Mouse (Mus musculus) lung, embryonic 14.5 days (tissue): ENCODE measurements at regions not wholly inside any gene's neighbourhood (a gene's known extent, or its start where the extent isn't known, plus 50 kb on each side); places are given as distances from the start of the nearest gene placed in this dataset.

Source experiments
- ATAC-seq: fragments of 200-750 bp; cut with Nextera tagmentation; 2 replicates; pipeline ENCODE4 v1.8.0; 2017; ENCODE audit warnings: mild to moderate bottlenecking, moderate TSS enrichment, moderate library complexity; ENCODE audit not compliant: insufficient read depth
- DNase-seq: peaks from one replicate; pipeline ENCODE4 v3.0.0-alpha.2; 2015
- H3K27ac ChIP-seq: fragments of 300-500 bp; sonication (generic); 2 replicates; pipeline ENCODE4 v1.5.1; 2014; ENCODE audit warnings: low read depth, mild to moderate bottlenecking, moderate library complexity
- H3K27me3 ChIP-seq: fragments of 300-500 bp; sonication (generic); 2 replicates; pipeline ENCODE4 v1.6.1; 2014; ENCODE audit warnings: low read length, control low read depth; ENCODE audit not compliant: insufficient read depth
- H3K36me3 ChIP-seq: fragments of 300-500 bp; sonication (generic); 2 replicates; pipeline ENCODE4 v1.6.1; 2014; ENCODE audit warnings: control low read depth; ENCODE audit not compliant: insufficient read depth
- H3K4me1 ChIP-seq: fragments of 300-500 bp; sonication (generic); 2 replicates; pipeline ENCODE4 v1.6.1; 2014; ENCODE audit warnings: antibody characterized with exemption, control low read depth; ENCODE audit not compliant: insufficient read depth
- H3K4me2 ChIP-seq: fragments of 300-500 bp; sonication (generic); 2 replicates; pipeline ENCODE4 v1.6.1; 2014; ENCODE audit warnings: mild to moderate bottlenecking
- H3K4me3 ChIP-seq: fragments of 300-500 bp; sonication (generic); 2 replicates; pipeline ENCODE4 v1.5.1; 2014; ENCODE audit warnings: low read depth, low read length
- H3K9ac ChIP-seq: fragments of 300-500 bp; sonication (generic); 2 replicates; pipeline ENCODE4 v1.6.1; 2014
- H3K9me3 ChIP-seq: fragments of 300-500 bp; sonication (generic); 2 replicates; pipeline ENCODE4 v1.6.1; 2016; ENCODE audit warnings: low read depth, low read length, control low read depth
- CTCF ChIP-seq: IDR thresholded peaks from 2 replicates; pipeline ENCODE4 v1.5.1; 2016; ENCODE audit warnings: antibody characterized with exemption, low read depth
- WGBS: fragments of 180-500 bp; shearing (Covaris S2); extraction: QIAGEN DNeasy Blood & Tissue Kit; methylation state at CpG from one replicate; pipeline ENCODE4 v1.1.7; 2014; 5-methylcytosine and 5-hydroxymethylcytosine counted together

DNA sequence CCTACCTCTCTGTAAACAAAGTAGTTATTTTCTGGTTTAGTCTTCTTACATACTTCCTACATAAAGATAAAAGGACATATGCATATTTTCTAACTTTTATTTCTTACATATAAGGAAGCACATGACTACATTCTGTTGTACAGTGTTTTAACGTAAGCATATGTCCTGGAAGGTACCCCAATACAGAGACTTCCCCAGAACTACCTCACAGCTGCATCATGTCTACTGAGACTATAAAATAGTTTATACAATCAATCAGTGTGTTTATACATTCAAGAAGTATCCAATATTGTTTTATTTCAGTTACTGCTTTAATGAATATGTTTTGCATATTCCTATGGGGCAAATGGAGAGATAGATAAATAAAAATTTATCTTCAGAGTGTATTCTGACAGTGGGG, 133.4 kb downstream of the Samd5 start:
- Histone ChIP-seq H3K9me3 (no peaks in the 10 kb centered on the region), H3K36me3 (no peaks in the 10 kb centered on the region), H3K27me3 (no peaks in the 10 kb centered on the region), H3K4me3 (no peak overlapping the region), H3K27ac (peak overlapping the region; percentile 37; the same call in 1 of the 2 replicates), H3K4me2 (no peak overlapping the region), H3K9ac (no peak overlapping the region), H3K4me1 (peaks cover 17% of the 10 kb centered on the region; the same call in 1 of the 2 replicates)
- no peak for TF ChIP-seq CTCF
- ATAC-seq = peak; percentile 56; the same call in 1 of the 2 replicates
- WGBS = 30% methylated on average over 1 of the region's 1 CpGs
- peak; percentile 51 for DNase-seq

DNA sequence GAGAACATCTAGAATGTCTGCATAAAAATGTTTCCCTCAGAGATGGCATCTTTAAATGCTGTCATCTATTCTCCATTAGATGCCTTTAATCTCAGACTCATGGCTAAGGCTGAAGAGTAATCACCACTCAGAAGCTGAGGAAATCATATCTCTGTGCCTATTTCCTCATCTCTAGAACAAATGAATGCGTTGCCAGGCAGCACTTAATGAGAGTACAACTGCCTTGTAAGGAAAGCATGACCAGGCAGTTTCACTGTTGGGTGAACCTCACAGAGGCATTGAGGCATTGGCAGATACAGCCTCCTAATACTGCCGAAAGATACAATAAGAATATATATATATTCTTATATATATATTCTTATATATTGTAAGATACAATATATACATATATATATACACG, 137.3 kb downstream of the Samd5 start:
- Histone ChIP-seq H3K4me2 (no peak overlapping the region), H3K9me3 (no peaks in the 10 kb centered on the region), H3K4me3 (no peak overlapping the region), H3K4me1 (0 out of 2 replicates have a peak, but pooled peaks cover 5% of the 10 kb centered on the region), H3K36me3 (no peaks in the 10 kb centered on the region), H3K9ac (no peak overlapping the region), H3K27me3 (no peaks in the 10 kb centered on the region), H3K27ac (no peak overlapping the region)
- ATAC-seq (no peak), DNase-seq (no peak)
- 77% methylated on average over 3 of the region's 3 CpGs for WGBS
- no peak for TF ChIP-seq CTCF

- H3K9me3 ChIP-seq = no peaks in the 10 kb centered on the region
- no peaks in the 10 kb centered on the region for H3K36me3 ChIP-seq
- H3K4me3 ChIP-seq = no peak overlapping the region
- WGBS = 59% methylated on average over 8 of the region's 8 CpGs
- H3K27ac ChIP-seq = no peak overlapping the region
- no peak overlapping the region for H3K9ac ChIP-seq
- no peak for TF ChIP-seq CTCF
- DNase-seq (no peak), ATAC-seq (no peak)
- no peak overlapping the region for H3K4me2 ChIP-seq
- H3K27me3 ChIP-seq = no peaks in the 10 kb centered on the region
- no peaks in the 10 kb centered on the region for H3K4me1 ChIP-seq
These were observed 140.5 kb downstream of the Samd5 start for GRCm38 (mm10) chr10:9534552-9534951.

GRCm38 (mm10) chr10:9533283-9533682, 141.7 kb downstream of the Samd5 start:
- WGBS = 60% methylated on average over 2 of the region's 2 CpGs
- ATAC-seq = no peak
- Histone ChIP-seq H3K27ac (no peak overlapping the region), H3K27me3 (no peaks in the 10 kb centered on the region), H3K9me3 (no peaks in the 10 kb centered on the region), H3K36me3 (no peaks in the 10 kb centered on the region), H3K4me2 (no peak overlapping the region), H3K4me3 (no peak overlapping the region), H3K9ac (no peak overlapping the region), H3K4me1 (0 out of 2 replicates have a peak, but pooled peaks cover 2% of the 10 kb centered on the region)
- DNase-seq = no peak
- no peak for TF ChIP-seq CTCF

DNA sequence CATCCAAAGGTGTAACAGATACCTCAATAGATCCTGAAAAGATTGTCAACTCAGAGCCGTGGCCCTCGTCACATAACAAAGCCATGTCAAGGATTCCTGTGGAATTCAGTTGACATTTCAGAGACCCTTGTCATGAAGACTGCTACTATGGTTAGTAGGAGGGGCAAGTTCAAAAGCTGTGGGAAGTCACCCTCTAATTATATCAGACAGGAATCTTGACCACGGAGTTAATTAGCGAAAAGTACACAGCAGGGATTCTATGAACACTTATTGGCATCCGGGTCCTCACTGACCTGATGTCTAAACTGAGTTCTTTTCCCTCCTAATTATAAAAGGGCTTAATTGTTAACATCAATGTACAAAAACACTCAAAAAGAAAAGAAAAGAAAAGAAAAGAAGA, 143.1 kb downstream of the Samd5 start:
- H3K9me3 ChIP-seq = no peaks in the 10 kb centered on the region
- H3K27ac ChIP-seq = no peak overlapping the region
- no peak for TF ChIP-seq CTCF
- no peak for ATAC-seq
- 72% methylated on average over 5 of the region's 5 CpGs for WGBS
- H3K27me3 ChIP-seq = no peaks in the 10 kb centered on the region
- H3K4me1 ChIP-seq = 0 out of 2 replicates have a peak, but pooled peaks cover 2% of the 10 kb centered on the region
- H3K4me3 ChIP-seq = no peak overlapping the region
- DNase-seq = no peak
- no peak overlapping the region for H3K9ac ChIP-seq
- H3K36me3 ChIP-seq = no peaks in the 10 kb centered on the region
- no peak overlapping the region for H3K4me2 ChIP-seq

DNA sequence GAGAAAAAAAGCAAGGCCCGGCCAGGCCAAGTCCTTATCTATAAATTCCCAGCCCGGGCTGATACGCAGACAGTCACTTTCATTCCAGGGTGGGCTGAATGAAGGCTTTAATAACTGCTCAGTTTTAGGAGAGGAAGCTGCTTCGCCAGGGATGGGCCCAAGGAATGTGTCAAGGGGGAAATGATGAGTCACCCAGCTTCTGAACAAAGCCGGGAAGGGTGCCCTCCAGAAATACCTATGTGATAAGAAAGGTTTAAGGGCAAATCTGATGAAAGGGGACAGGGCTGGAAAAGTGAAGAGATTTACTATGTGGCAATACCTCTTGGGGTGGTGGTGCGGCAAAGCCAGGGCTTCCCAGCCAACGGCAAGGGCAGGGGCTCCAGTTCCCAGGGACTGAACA, 145.6 kb downstream of the Samd5 start:
- H3K4me2 ChIP-seq = no peak overlapping the region
- DNase-seq (peak; percentile 54), ATAC-seq (peak; percentile 38; the same call in 1 of the 2 replicates)
- no peaks in the 10 kb centered on the region for H3K27me3 ChIP-seq
- no peak for TF ChIP-seq CTCF
- H3K9me3 ChIP-seq = no peaks in the 10 kb centered on the region
- no peaks in the 10 kb centered on the region for H3K36me3 ChIP-seq
- no peak overlapping the region for H3K4me3 ChIP-seq
- H3K4me1 ChIP-seq = 0 out of 2 replicates have a peak, but pooled peaks cover 2% of the 10 kb centered on the region
- no peak overlapping the region; the same call in 1 of the 2 replicates for H3K9ac ChIP-seq
- no peak overlapping the region; the same call in 1 of the 2 replicates for H3K27ac ChIP-seq
- 23% methylated on average over 7 of the region's 7 CpGs for WGBS

- DNase-seq (no peak), ATAC-seq (no peak)
- H3K4me1 ChIP-seq = 0 out of 2 replicates have a peak, but pooled peaks cover 2% of the 10 kb centered on the region
- H3K27me3 ChIP-seq = no peaks in the 10 kb centered on the region
- no peak for TF ChIP-seq CTCF
- no peaks in the 10 kb centered on the region for H3K9me3 ChIP-seq
- no peak overlapping the region for H3K4me3 ChIP-seq
- H3K36me3 ChIP-seq = no peaks in the 10 kb centered on the region
- WGBS = 65% methylated on average over 4 of the region's 4 CpGs
- no peak overlapping the region for H3K27ac ChIP-seq
- H3K4me2 ChIP-seq = no peak overlapping the region
- no peak overlapping the region for H3K9ac ChIP-seq
These were observed 146.9 kb downstream of the Samd5 start for GRCm38 (mm10) chr10:9528066-9528465.
